Mouse (Mus musculus) heart, postnatal 10 days (tissue): Measurements from ENCODE around the gene Gatad2a. TPM values are rescaled to one million over a fixed set of nuclear protein-coding genes. Genes with fewer than 3 reads are reported as not detected.

Source experiments
- total RNA-seq, 2 experiments: library from RNA; stranded (reverse); gene quantifications; 2 replicates each; pipeline ENCODE4 v1.2.3; 2021

Gatad2a gene
- total RNA-seq, 2 experiments from 2014 or later: 62.1 to 63.1 TPM

Other genes with a start within 250 kb of the Gatad2a start
- gene Zfp963, start 246.4 kb downstream of the Gatad2a start, total RNA-seq: 1 to 10 TPM; 2.9 to 3.2 TPM
- 1 to 10 TPM; 4.5 to 5.4 TPM for gene Gm20422, start 221.5 kb downstream of the Gatad2a start, total RNA-seq
- 10 to 100 TPM; 20.7 TPM for gene Atp13a1, start 205.2 kb downstream of the Gatad2a start, total RNA-seq
- gene Zfp866, start 205.2 kb downstream of the Gatad2a start, total RNA-seq: 10 to 100 TPM; 16.5 to 21.2 TPM
- 1 to 10 TPM; 6.4 to 8.6 TPM for gene Gmip, start 187.7 kb downstream of the Gatad2a start, total RNA-seq
- gene Lpar2, start 174.0 kb downstream of the Gatad2a start, total RNA-seq: under 1 TPM; 0.55 to 0.57 TPM
- 1 to 10 TPM in 1 of 2 experiments, under 1 TPM in 1; 0.65 to 1.2 TPM for gene Pbx4, start 163.9 kb downstream of the Gatad2a start, total RNA-seq
- gene Cilp2, start 108.7 kb downstream of the Gatad2a start, total RNA-seq: 1 to 10 TPM; 1.2 to 1.3 TPM
- under 1 TPM; 0.25 to 0.31 TPM for gene Tssk6, start 94.2 kb downstream of the Gatad2a start, total RNA-seq
- 100 to 1,000 TPM; 376 to 397 TPM for gene Ndufa13, start 93.8 kb downstream of the Gatad2a start, total RNA-seq
- gene Yjefn3, start 93.7 kb downstream of the Gatad2a start, total RNA-seq: 10 to 100 TPM in 1 of 2 experiments, 1 to 10 TPM in 1; 9.1 to 10.1 TPM
- 10 to 100 TPM; 43.3 to 44.2 TPM for gene Mau2, start 46.4 kb upstream of the Gatad2a start, total RNA-seq
- gene Sugp1, start 46.4 kb upstream of the Gatad2a start, total RNA-seq: 10 to 100 TPM; 23.2 to 23.9 TPM
- gene Tm6sf2, start 76.5 kb upstream of the Gatad2a start, total RNA-seq: under 1 TPM; 0.77 to 0.94 TPM
- gene Hapln4, start 87.1 kb upstream of the Gatad2a start, total RNA-seq: not detected
- gene Ncan, start 124.5 kb upstream of the Gatad2a start, total RNA-seq: under 1 TPM in 1 of 2 experiments, not detected in 1; 0.19 TPM
- gene Nr2c2ap, start 134.9 kb upstream of the Gatad2a start, total RNA-seq: 10 to 100 TPM; 10.9 to 12.8 TPM
- 10 to 100 TPM; 20.7 to 22.4 TPM for gene Rfxank, start 142.8 kb upstream of the Gatad2a start, total RNA-seq
- gene Borcs8, start 143.1 kb upstream of the Gatad2a start, total RNA-seq: 10 to 100 TPM; 30.3 TPM
- under 1 TPM; 0.38 to 0.45 TPM for gene Mef2b, start 143.3 kb upstream of the Gatad2a start, total RNA-seq
- 100 to 1,000 TPM in 1 of 2 experiments, 10 to 100 TPM in 1; 88.3 to 103 TPM for gene Tmem161a, start 176.0 kb upstream of the Gatad2a start, total RNA-seq
- 10 to 100 TPM; 43.0 to 48.6 TPM for gene Slc25a42, start 215.9 kb upstream of the Gatad2a start, total RNA-seq
- gene Sugp2, start 237.8 kb upstream of the Gatad2a start, total RNA-seq: 10 to 100 TPM; 42.9 to 47.8 TPM
- gene Armc6, start 238.1 kb upstream of the Gatad2a start, total RNA-seq: 1 to 10 TPM; 8.9 to 9.2 TPM